Mouse (Mus musculus): ENCODE measurements at regions not wholly inside any gene's neighbourhood (a gene's known extent, or its start where the extent isn't known, plus 50 kb on each side); places are given as distances from the start of the nearest gene placed in this dataset.

- Histone ChIP-seq H3K4me2 (no peak overlapping the region), H3K27ac (no peak overlapping the region), H3K27me3 (no peaks in the 10 kb centered on the region), H3K9me3 (no peaks in the 10 kb centered on the region), H3K36me3 (replicated peaks) (no peaks in the 10 kb centered on the region), H3K4me1 (no peaks in the 10 kb centered on the region), H3K4me3 (replicated peaks) (no peak overlapping the region), H3K9ac (no peak overlapping the region)
- ATAC-seq (ENCODE audit: low FRiP score), result no peak
- WGBS, result 87% methylated on average over 12 of the region's 12 CpGs
Measured at GRCm38 (mm10) chr4:46257061-46257795, 61.1 kb upstream of the Xpa start.

- no peak for ATAC-seq (ENCODE audit: low FRiP score)
Measured at GRCm38 (mm10) chr4:46258774-46259173, 62.7 kb upstream of the Xpa start.

GRCm38 (mm10) chr4:46268564-46269247 lies 72.6 kb upstream of the Xpa start:
- Histone ChIP-seq H3K9me3 (no peaks in the 10 kb centered on the region), H3K4me3 (replicated peaks) (no peak overlapping the region), H3K27ac (no peak overlapping the region), H3K36me3 (replicated peaks) (no peaks in the 10 kb centered on the region), H3K4me1 (0 out of 2 replicates have a peak, but pooled peaks cover 3% of the 10 kb centered on the region), H3K27me3 (0 out of 2 replicates have a peak, but pooled peaks cover 3% of the 10 kb centered on the region), H3K4me2 (no peak overlapping the region), H3K9ac (no peak overlapping the region)
- WGBS, result 39% methylated on average over 6 of the region's 6 CpGs
- no peak for ATAC-seq (ENCODE audit: low FRiP score)

More at GRCm38 (mm10) chr4:46258774-46259173, 62.7 kb upstream of the Xpa start:
- 61% methylated on average over 5 of the region's 5 CpGs for WGBS
- Histone ChIP-seq H3K9ac (no peak overlapping the region), H3K4me1 (no peaks in the 10 kb centered on the region), H3K36me3 (replicated peaks) (no peaks in the 10 kb centered on the region), H3K4me2 (no peak overlapping the region), H3K27me3 (no peaks in the 10 kb centered on the region), H3K27ac (no peak overlapping the region), H3K9me3 (no peaks in the 10 kb centered on the region), H3K4me3 (replicated peaks) (no peak overlapping the region)

GRCm38 (mm10) chr4:46271066-46271465 lies 72.3 kb upstream of the Foxe1 start:
- H3K4me2 ChIP-seq, result no peak overlapping the region
- ATAC-seq (ENCODE audit: low FRiP score), result no peak
- no peak overlapping the region for H3K9ac ChIP-seq
- no peaks in the 10 kb centered on the region for H3K9me3 ChIP-seq
- 0 out of 2 replicates have a peak, but pooled peaks cover 3% of the 10 kb centered on the region for H3K4me1 ChIP-seq
- H3K36me3 ChIP-seq (replicated peaks), result no peaks in the 10 kb centered on the region
- H3K4me3 ChIP-seq (replicated peaks), result no peak overlapping the region
- WGBS, result 2% methylated on average over 2 of the region's 2 CpGs
- H3K27me3 ChIP-seq, result peaks cover 19% of the 10 kb centered on the region
- no peak overlapping the region for H3K27ac ChIP-seq

- Histone ChIP-seq H3K4me1 (peaks cover 11% of the 10 kb centered on the region; the same call in 1 of the 2 replicates), H3K36me3 (replicated peaks) (no peaks in the 10 kb centered on the region), H3K4me3 (replicated peaks) (no peak overlapping the region), H3K27me3 (peaks cover 53% of the 10 kb centered on the region), H3K27ac (no peak overlapping the region), H3K9me3 (no peaks in the 10 kb centered on the region), H3K4me2 (no peak overlapping the region), H3K9ac (no peak overlapping the region)
- no peak for ATAC-seq (ENCODE audit: low FRiP score)
- WGBS, result 92% methylated on average over 3 of the region's 3 CpGs
Measured at GRCm38 (mm10) chr4:46275773-46276172, 67.6 kb upstream of the Foxe1 start.

GRCm38 (mm10) chr4:46276851-46277581 lies 66.4 kb upstream of the Foxe1 start:
- Histone ChIP-seq H3K9ac (peak overlapping the region; percentile 30; the same call in 1 of the 2 replicates), H3K9me3 (no peaks in the 10 kb centered on the region), H3K27me3 (peaks cover 55% of the 10 kb centered on the region), H3K4me3 (replicated peaks) (no peak overlapping the region), H3K4me1 (peaks cover 11% of the 10 kb centered on the region; the same call in 1 of the 2 replicates), H3K4me2 (0 out of 2 replicates have a peak overlapping the region, but pooled peaks have one; percentile 16), H3K36me3 (replicated peaks) (no peaks in the 10 kb centered on the region), H3K27ac (no peak overlapping the region)
- 6% methylated on average over 19 of the region's 19 CpGs for WGBS
- no peak for ATAC-seq (ENCODE audit: low FRiP score)

- WGBS, result 86% methylated on average over 9 of the region's 9 CpGs
- H3K36me3 ChIP-seq (replicated peaks), result no peaks in the 10 kb centered on the region
- no peak for ATAC-seq (ENCODE audit: low FRiP score)
Measured at GRCm38 (mm10) chr4:46286955-46287354, 56.5 kb upstream of the Foxe1 start.

GRCm38 (mm10) chr4:46291620-46292254 lies 51.7 kb upstream of the Foxe1 start:
- peak overlapping the region; percentile 11; the same call in 1 of the 2 replicates for H3K4me2 ChIP-seq
- ATAC-seq (ENCODE audit: low FRiP score), result no peak
- no peak overlapping the region for H3K4me3 ChIP-seq (replicated peaks)
- no peaks in the 10 kb centered on the region for H3K9me3 ChIP-seq
- H3K27ac ChIP-seq, result no peak overlapping the region
- no peaks in the 10 kb centered on the region for H3K36me3 ChIP-seq (replicated peaks)
- no peak overlapping the region for H3K9ac ChIP-seq
- 31% methylated on average over 8 of the region's 10 CpGs for WGBS
- peaks cover 13% of the 10 kb centered on the region; the same call in 1 of the 2 replicates for H3K27me3 ChIP-seq
- H3K4me1 ChIP-seq, result peaks cover 8% of the 10 kb centered on the region; the same call in 1 of the 2 replicates

More at GRCm38 (mm10) chr4:46286955-46287354, 56.5 kb upstream of the Foxe1 start:
- H3K4me1 ChIP-seq, result peaks cover 7% of the 10 kb centered on the region; the same call in 1 of the 2 replicates
- no peaks in the 10 kb centered on the region for H3K9me3 ChIP-seq
- no peak overlapping the region for H3K27ac ChIP-seq
- H3K9ac ChIP-seq, result no peak overlapping the region
- no peak overlapping the region for H3K4me2 ChIP-seq
- 0 out of 2 replicates have a peak, but pooled peaks cover 3% of the 10 kb centered on the region for H3K27me3 ChIP-seq
- no peak overlapping the region for H3K4me3 ChIP-seq (replicated peaks)
